17 mouse cellular contexts compared by ENCODE assay signal in the genomic region with DNA sequence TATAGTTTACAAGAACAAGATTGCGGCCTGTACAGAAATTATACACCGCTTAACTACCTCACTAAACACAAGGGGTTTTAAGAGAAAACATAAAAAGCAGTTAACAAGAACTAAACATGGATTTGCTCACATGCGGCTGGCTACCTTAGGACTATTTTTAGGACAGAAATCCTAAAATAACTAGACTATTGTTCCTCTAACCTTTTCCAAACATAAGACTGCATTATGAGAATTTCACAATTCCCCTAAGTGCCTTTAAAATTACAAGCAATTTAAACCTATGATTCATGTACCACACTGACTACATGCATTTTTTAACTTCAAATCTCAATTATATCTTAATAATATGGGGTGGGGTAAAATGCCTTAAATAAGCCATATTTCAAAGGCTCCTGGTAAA.
"Had no signal": no experiment of that assay in that cellular context is flagged by ENCODE, and none has a peak within 500 bp of the region (broad histone marks: within the 10 kb centered on the region; RNA-seq: fewer than 3 reads in every experiment).

No protein-coding gene starts in this region.

- H3K27me3 ChIP-seq: liver, embryonic 13.5 days; megakaryocyte, embryonic 14.5 days had no signal

- DNase-seq: kidney, adult 18-20 months; kidney, adult 9 months; kidney, postnatal 14 days; kidney, postnatal 4 days; left cerebral cortex, postnatal 4 days; liver, embryonic 13.5 days; lung, adult 2 months; lung, postnatal 36 days; midbrain, embryonic 14.5 days; right cerebral cortex, adult 18-20 months; right cerebral cortex, postnatal 14 days; right cerebral cortex, postnatal 4 days; thymus, postnatal 25 days had no signal

- H3K27ac ChIP-seq: liver, embryonic 13.5 days; midbrain, embryonic 10.5 days; stomach, postnatal 0 days had no signal

- H3K9me3 ChIP-seq: liver, embryonic 13.5 days; megakaryocyte, embryonic 14.5 days; midbrain, embryonic 10.5 days had no signal

- H3K36me3 ChIP-seq: liver, embryonic 13.5 days; midbrain, embryonic 10.5 days had no signal

- H3K4me2 ChIP-seq: liver, embryonic 13.5 days had no signal

- H3K9ac ChIP-seq: liver, embryonic 13.5 days had no signal

- H3K4me3 ChIP-seq: liver, embryonic 13.5 days; megakaryocyte, embryonic 14.5 days; midbrain, embryonic 10.5 days had no signal

- ATAC-seq: lung, postnatal 0 days had no signal
